Mouse (Mus musculus) ES-E14 (cell line): ENCODE results near the gene Cntnap5a. TPM values are rescaled to one million over a fixed set of nuclear protein-coding genes. Genes with fewer than 3 reads are reported as not detected.

ENCODE experiments used
- DNase-seq: peaks from one replicate; pipeline ENCODE4 v3.0.0-alpha.2; 2013; ENCODE audit warnings: low read depth, low spot score
- H3K27ac ChIP-seq: 2 replicates; pipeline ENCODE4 v1.5.1; 2012; ENCODE audit warnings: low read depth, mild to moderate bottlenecking, low read length, moderate library complexity, mixed read lengths; ENCODE audit not compliant: poor library complexity, insufficient read depth, severe bottlenecking
- H3K36me3 ChIP-seq: 2 replicates; pipeline ENCODE4 v1.6.1; 2012; ENCODE audit warnings: mild to moderate bottlenecking, low read length, moderate library complexity, mixed read lengths; ENCODE audit not compliant: control insufficient read depth, poor library complexity, insufficient read depth, severe bottlenecking
- H3K4me1 ChIP-seq, 2 experiments: fragments of 150-350 bp in 1 of 2; sonication (generic) in 1 of 2; 2 replicates each; pipeline ENCODE4 v1.6.1; 2012; ENCODE audit warnings: low read length in 2 of 2, mild to moderate bottlenecking in 1 of 2, mixed read lengths in 1 of 2; ENCODE audit not compliant: control insufficient read depth in 2 of 2, insufficient read depth in 2 of 2, poor library complexity in 1 of 2
- H3K4me3 ChIP-seq, 2 experiments: fragments of 150-350 bp in 1 of 2; sonication (generic) in 1 of 2; 2 replicates each; pipeline ENCODE4 v1.5.1; 2012; ENCODE audit warnings: low read length in 2 of 2, low read depth in 1 of 2, mild to moderate bottlenecking in 1 of 2, mixed read lengths in 1 of 2; ENCODE audit not compliant: insufficient read depth in 1 of 2, poor library complexity in 1 of 2, severe bottlenecking in 1 of 2
- H3K9ac ChIP-seq: 2 replicates; pipeline ENCODE4 v1.6.1; 2012; ENCODE audit warnings: low read depth, mild to moderate bottlenecking, low read length, mixed read lengths; ENCODE audit not compliant: poor library complexity, insufficient read depth, severe bottlenecking
- H3K9me3 ChIP-seq: fragments of 150-350 bp; sonication (generic); 2 replicates; pipeline ENCODE4 v1.6.1; 2012; ENCODE audit warnings: low read depth, mild to moderate bottlenecking, low read length; ENCODE audit not compliant: control insufficient read depth, insufficient read depth
- CHD2 ChIP-seq: IDR thresholded peaks from 2 replicates; pipeline ENCODE4 v1.6.1; 2014; ENCODE audit warnings: mild to moderate bottlenecking, low read depth, low read length, inconsistent platforms
- HCFC1 ChIP-seq: IDR thresholded peaks from 2 replicates; pipeline ENCODE4 v1.6.1; 2012; ENCODE audit warnings: low read length, inconsistent platforms, borderline replicate concordance; ENCODE audit not compliant: insufficient read depth
- MAFK ChIP-seq: IDR thresholded peaks from 2 replicates; pipeline ENCODE4 v1.6.1; 2014; ENCODE audit warnings: mild to moderate bottlenecking, low read depth, low read length, inconsistent platforms; ENCODE audit not compliant: insufficient read depth
- ZC3H11A ChIP-seq: IDR thresholded peaks from 2 replicates; pipeline ENCODE4 v1.6.1; 2012; ENCODE audit warnings: low read depth, mild to moderate bottlenecking, inconsistent platforms, low read length, borderline replicate concordance
- ZNF384 ChIP-seq: IDR thresholded peaks from 2 replicates; pipeline ENCODE4 v1.6.1; 2012; ENCODE audit warnings: low read depth, low read length, inconsistent platforms
- in situ Hi-C, 2 experiments: fragments of 600-800 bp; cut with MboI; formaldehyde crosslinking; loops; one replicate each; pipeline ENCODE4 v1.15.1; 2025; ENCODE audit warnings: low sequenced_read_pairs in 2 of 2, inconsistent platforms in 1 of 2; ENCODE audit not compliant: unreplicated experiment in 2 of 2
- total RNA-seq: library from RNA; depleted of rRNA; stranded (reverse); fragments of 300-350 nt; gene quantifications from 2 replicates; pipeline ENCODE4 v1.2.3, GENCODE M21; 2012

The Cntnap5a gene
- total RNA-seq, 1 experiment, result not detected

DNA sequence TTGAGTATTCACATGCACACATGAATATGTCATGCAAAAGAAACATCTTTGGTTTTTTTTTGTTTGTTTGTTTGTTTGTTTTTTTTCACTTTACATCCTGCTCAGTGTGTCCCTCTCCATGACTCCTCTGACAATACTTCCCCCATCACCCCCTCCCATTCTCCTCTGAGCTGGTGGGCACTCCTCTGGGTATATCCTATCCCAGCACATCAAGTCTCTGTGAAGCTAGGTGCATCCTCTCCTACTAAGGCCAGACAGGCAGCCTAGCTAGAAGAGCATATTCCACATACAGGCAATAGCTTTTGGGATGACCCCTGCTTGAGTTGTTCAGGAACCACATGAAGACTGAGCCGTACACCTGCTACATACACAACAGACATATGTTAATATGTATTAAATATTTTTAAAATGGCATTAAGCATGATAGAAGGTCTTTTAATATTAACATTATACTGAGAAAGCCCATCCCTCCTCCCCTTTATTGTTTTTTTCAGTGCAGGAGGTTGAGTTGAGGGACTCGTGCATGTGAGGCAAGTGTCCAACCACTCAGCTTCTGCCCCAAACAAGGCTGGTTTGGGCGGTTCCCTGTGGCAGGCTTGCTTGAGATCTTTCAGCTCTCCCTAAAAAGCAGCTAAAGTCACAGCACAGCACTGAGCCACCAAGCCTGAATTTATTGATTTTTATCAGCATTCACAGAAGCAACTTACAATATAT lies 422.6 kb downstream of the Cntnap5a start:
- no peaks in the 10 kb centered on the region for H3K36me3 ChIP-seq
- in situ Hi-C loops, result no loop called here
- H3K9me3 ChIP-seq, result no peaks in the 10 kb centered on the region
- no peak overlapping the region for H3K4me3 ChIP-seq
- no peak for DNase-seq
- H3K9ac ChIP-seq, result no peak overlapping the region
- H3K4me1 ChIP-seq, result no peaks in the 10 kb centered on the region
- no peak for TF ChIP-seq ZNF384
- no peak for TF ChIP-seq ZC3H11A
- TF ChIP-seq MAFK, result no peak
- TF ChIP-seq CHD2, result no peak
- TF ChIP-seq HCFC1, result no peak
- H3K27ac ChIP-seq, result no peak overlapping the region

DNA sequence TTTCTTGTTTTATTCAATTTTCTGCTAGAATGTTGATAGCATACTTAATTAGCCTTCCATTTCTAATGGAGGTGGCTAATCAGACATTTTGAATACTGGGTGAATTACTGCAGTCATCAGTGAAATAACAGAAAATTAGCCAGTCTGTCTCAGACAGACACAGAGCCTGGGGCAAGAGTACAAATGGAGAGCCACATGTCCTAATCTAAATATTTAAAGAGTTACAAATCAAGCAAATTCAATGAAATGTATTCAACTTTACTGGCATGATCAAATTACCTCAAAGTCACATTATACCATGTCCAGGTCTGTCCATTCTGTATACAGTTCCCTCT lies 423.1 kb downstream of the Cntnap5a start:
- Histone ChIP-seq H3K27ac (no peak overlapping the region), H3K9me3 (no peaks in the 10 kb centered on the region), H3K4me1 (no peaks in the 10 kb centered on the region), H3K9ac (no peak overlapping the region), H3K4me3 (no peak overlapping the region), H3K36me3 (no peaks in the 10 kb centered on the region)
- TF ChIP-seq MAFK (no peak), ZNF384 (no peak), ZC3H11A (no peak)
- in situ Hi-C loops, result no loop called here
- no peak for DNase-seq

DNA sequence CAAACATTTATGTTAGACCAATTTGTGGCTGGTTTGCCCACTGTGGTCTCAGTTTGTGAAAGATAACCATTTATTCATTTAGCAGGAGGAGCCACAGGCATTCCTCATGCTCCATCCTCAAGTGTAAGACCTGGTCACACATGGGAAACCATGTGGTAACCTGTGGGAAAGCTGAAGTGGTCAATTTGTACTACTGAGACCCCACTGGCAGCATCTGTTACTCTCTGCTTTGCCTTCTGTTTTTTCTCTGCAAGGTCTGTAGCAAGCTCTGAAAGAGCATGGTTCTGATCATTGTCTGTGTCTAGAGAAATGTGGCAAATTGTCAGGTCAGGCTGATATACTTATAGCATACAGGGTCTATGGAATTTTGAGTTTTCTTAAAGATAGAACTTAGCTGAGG lies 423.8 kb downstream of the Cntnap5a start:
- Histone ChIP-seq H3K27ac (no peak overlapping the region), H3K36me3 (no peaks in the 10 kb centered on the region), H3K4me1 (no peaks in the 10 kb centered on the region), H3K9ac (no peak overlapping the region), H3K9me3 (no peaks in the 10 kb centered on the region), H3K4me3 (no peak overlapping the region)
- TF ChIP-seq ZNF384 (no peak), HCFC1 (no peak), ZC3H11A (no peak), CHD2 (no peak), MAFK (no peak)
- in situ Hi-C loops, result no loop called here
- no peak for DNase-seq

DNA sequence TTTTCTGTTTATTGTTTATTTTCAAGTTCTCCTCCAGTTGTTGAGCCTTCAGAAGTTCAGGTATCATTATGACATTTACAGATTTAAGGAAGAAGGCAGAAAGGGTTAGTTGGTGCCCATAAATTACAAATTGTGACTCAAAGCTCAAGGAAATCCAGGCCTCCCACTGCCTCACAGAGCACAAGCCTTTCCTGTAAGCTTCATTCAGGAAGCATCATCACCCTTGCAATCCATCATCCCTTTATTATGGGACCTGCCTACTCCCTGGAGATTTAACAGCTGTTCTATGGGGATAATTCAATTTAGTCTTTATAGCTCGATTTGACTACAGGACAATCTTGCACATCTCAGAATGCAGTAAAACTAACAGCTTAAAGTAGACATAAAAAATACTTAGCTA lies 441.2 kb downstream of the Cntnap5a start:
- in situ Hi-C loops, result no loop called here
- Histone ChIP-seq H3K4me1 (no peaks in the 10 kb centered on the region), H3K4me3 (no peak overlapping the region), H3K9ac (no peak overlapping the region), H3K36me3 (no peaks in the 10 kb centered on the region), H3K27ac (no peak overlapping the region), H3K9me3 (no peaks in the 10 kb centered on the region)
- DNase-seq, result no peak
- TF ChIP-seq ZNF384, result no peak
- TF ChIP-seq CHD2, result no peak
- no peak for TF ChIP-seq MAFK
- TF ChIP-seq ZC3H11A, result no peak
- TF ChIP-seq HCFC1, result no peak

DNA sequence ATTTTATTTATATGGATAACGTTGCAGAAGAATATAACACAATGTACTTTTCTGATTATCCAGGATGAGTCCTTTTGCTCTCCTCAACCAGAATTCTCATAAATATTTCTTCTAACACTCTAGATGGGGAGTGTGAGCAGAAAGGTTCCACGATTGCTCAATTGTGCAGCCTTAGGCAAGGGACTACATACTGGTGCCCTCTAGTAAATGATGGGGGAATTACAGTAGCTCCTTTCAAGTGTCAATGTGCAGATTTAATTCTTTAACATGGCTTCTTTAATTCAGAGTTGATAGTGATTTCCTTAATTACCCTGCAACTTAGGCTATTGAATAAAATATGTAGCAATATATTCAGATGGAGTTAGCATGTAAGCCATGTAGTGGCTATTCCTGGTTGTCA lies 442.5 kb downstream of the Cntnap5a start:
- TF ChIP-seq MAFK, result no peak
- no peak for TF ChIP-seq HCFC1
- no peak for TF ChIP-seq ZC3H11A
- no peak for TF ChIP-seq CHD2
- TF ChIP-seq ZNF384, result no peak
- no peaks in the 10 kb centered on the region for H3K9me3 ChIP-seq
- no peak overlapping the region for H3K27ac ChIP-seq
- DNase-seq, result no peak
- H3K36me3 ChIP-seq, result no peaks in the 10 kb centered on the region
- H3K4me3 ChIP-seq, result no peak overlapping the region
- H3K4me1 ChIP-seq, result no peaks in the 10 kb centered on the region
- in situ Hi-C loops, result no loop called here
- H3K9ac ChIP-seq, result no peak overlapping the region
